Mouse (Mus musculus): ENCODE results near the gene Ube2j1.
A peak's percentile ranks its signal among the peaks of the same experiment; 100 is the strongest.

The Ube2j1 gene

GRCm38 (mm10) chr4:33012484-33012883 lies 18.7 kb upstream of the Ube2j1 start:
- DNase-seq (ENCODE audit: low spot score in 2 of 2) = no peak

GRCm38 (mm10) chr4:33018361-33018999 lies 12.7 kb upstream of the Ube2j1 start:
- DNase-seq (ENCODE audit: low spot score in 2 of 2) = peak; percentile 62 to 93

- no peak for DNase-seq (ENCODE audit: low spot score in 2 of 2)
Observed at GRCm38 (mm10) chr4:33024420-33024819, 6.8 kb upstream of the Ube2j1 start.

- DNase-seq (ENCODE audit: low spot score in 2 of 2) = no peak
Observed at GRCm38 (mm10) chr4:33029104-33029503, 2.1 kb upstream of the Ube2j1 start.

- DNase-seq (ENCODE audit: low spot score in 2 of 2) = peak in 1 of 2 experiments; percentile 39
Observed at GRCm38 (mm10) chr4:33030264-33031194, 687 bp upstream of the Ube2j1 start.

GRCm38 (mm10) chr4:33032045-33032444 lies 829 bp downstream of the Ube2j1 start:
- no peak for DNase-seq (ENCODE audit: low spot score in 2 of 2)

GRCm38 (mm10) chr4:33033515-33033914 lies 2.3 kb downstream of the Ube2j1 start:
- DNase-seq (ENCODE audit: low spot score in 2 of 2) = no peak

- DNase-seq (ENCODE audit: low spot score in 2 of 2) = no peak
Observed at GRCm38 (mm10) chr4:33039826-33040225, 8.6 kb downstream of the Ube2j1 start.

GRCm38 (mm10) chr4:33049601-33050000 lies 18.4 kb downstream of the Ube2j1 start:
- DNase-seq (ENCODE audit: low spot score in 2 of 2) = no peak

GRCm38 (mm10) chr4:33052055-33052454 lies 20.8 kb downstream of the Ube2j1 start:
- DNase-seq (ENCODE audit: low spot score in 2 of 2) = peak in 1 of 2 experiments; percentile 31

- DNase-seq (ENCODE audit: low spot score in 2 of 2) = no peak
Observed at GRCm38 (mm10) chr4:33052650-33053049, 21.4 kb downstream of the Ube2j1 start.

- DNase-seq (ENCODE audit: low spot score in 2 of 2) = no peak
Observed at GRCm38 (mm10) chr4:33054426-33054825, 23.2 kb downstream of the Ube2j1 start.

- DNase-seq (ENCODE audit: low spot score in 2 of 2) = no peak
Observed at GRCm38 (mm10) chr4:33056317-33056716, 25.1 kb downstream of the Ube2j1 start.

GRCm38 (mm10) chr4:33057890-33058687 lies 26.9 kb downstream of the Ube2j1 start:
- peak in 1 of 2 experiments; percentile 67 for DNase-seq (ENCODE audit: low spot score in 2 of 2)

GRCm38 (mm10) chr4:33061158-33061557 lies 29.9 kb downstream of the Ube2j1 start:
- no peak for DNase-seq (ENCODE audit: low spot score in 2 of 2)

- DNase-seq (ENCODE audit: low spot score in 2 of 2) = no peak
Observed at GRCm38 (mm10) chr4:33062981-33063380, 31.8 kb downstream of the Ube2j1 start, which contains the start of gene Gabrr2. TSS of gene Gabrr2 (plus strand) at chr4:33062999.

GRCm38 (mm10) chr4:33064986-33065385 lies 33.8 kb downstream of the Ube2j1 start:
- no peak for DNase-seq (ENCODE audit: low spot score in 2 of 2)

GRCm38 (mm10) chr4:33066223-33066960 lies 35.2 kb downstream of the Ube2j1 start:
- no peak for DNase-seq (ENCODE audit: low spot score in 2 of 2)

- DNase-seq (ENCODE audit: low spot score in 2 of 2) = no peak
Observed at GRCm38 (mm10) chr4:33067331-33067730, 36.1 kb downstream of the Ube2j1 start.

- no peak for DNase-seq (ENCODE audit: low spot score in 2 of 2)
Observed at GRCm38 (mm10) chr4:33067826-33068225, 36.6 kb downstream of the Ube2j1 start.

- peak in 1 of 2 experiments; percentile 33 for DNase-seq (ENCODE audit: low spot score in 2 of 2)
Observed at GRCm38 (mm10) chr4:33068894-33069293, 37.7 kb downstream of the Ube2j1 start.

Data from left cerebral cortex, adult 9 months (tissue).